Mouse (Mus musculus) liver, embryonic 11.5 days (tissue): ENCODE data around the gene Ccdc85a. TPM values are rescaled to one million over a fixed set of nuclear protein-coding genes. Genes with fewer than 3 reads are reported as not detected.

ENCODE experiments used
- polyA plus RNA-seq: library from polyadenylated mRNA; unstranded; fragments of >200 nt; fragmentation: Nextera tagmentation; extraction: Ambion mirVana; gene quantifications from 2 replicates; pipeline ENCODE4 v1.2.1, GENCODE M21; 2014

The Ccdc85a gene
- polyA plus RNA-seq, 1 experiment from 2014 or later, result 0.47 TPM

Other genes with a start within 250 kb of the Ccdc85a start
- 0.30 TPM in 1 of 2 replicates, not detected in the other for gene Gm6685, start 244.5 kb downstream of the Ccdc85a start, polyA plus RNA-seq